Mouse (Mus musculus) kidney, postnatal 0 days (tissue): ENCODE data around the gene Foxg1. TPM values are rescaled to one million over a fixed set of nuclear protein-coding genes. Genes with fewer than 3 reads are reported as not detected.

Source experiments
- ATAC-seq: fragments of 200-750 bp; cut with Nextera tagmentation; replicated peaks from 2 replicates; pipeline ENCODE4 v1.8.0; 2017; ENCODE audit warnings: low read depth, moderate number of reproducible peaks, moderate TSS enrichment, moderate library complexity; ENCODE audit not compliant: low FRiP score
- DNase-seq: peaks from one replicate; pipeline ENCODE4 v3.0.0-alpha.2; 2016; ENCODE audit warnings: low spot score
- H3K27ac ChIP-seq: fragments of 300-500 bp; sonication (generic); 2 replicates; pipeline ENCODE4 v1.5.1; 2014; ENCODE audit warnings: mild to moderate bottlenecking
- H3K27me3 ChIP-seq: fragments of 300-500 bp; sonication (generic); 2 replicates; pipeline ENCODE4 v1.6.1; 2014; ENCODE audit warnings: low read length, mixed read lengths; ENCODE audit not compliant: insufficient read depth
- H3K36me3 ChIP-seq: fragments of 300-500 bp; sonication (generic); 2 replicates; pipeline ENCODE4 v1.6.1; 2014; ENCODE audit warnings: low read length, mixed read lengths; ENCODE audit not compliant: insufficient read depth
- H3K4me1 ChIP-seq: fragments of 300-500 bp; sonication (generic); replicated peaks from 2 replicates; pipeline ENCODE4 v1.6.1; 2014; ENCODE audit warnings: antibody characterized with exemption, low read length, mixed read lengths; ENCODE audit not compliant: insufficient read depth
- H3K4me2 ChIP-seq: fragments of 300-500 bp; sonication (generic); 2 replicates; pipeline ENCODE4 v1.6.1; 2014; ENCODE audit warnings: mild to moderate bottlenecking, low read length, moderate library complexity, mixed read lengths
- H3K4me3 ChIP-seq: fragments of 300-500 bp; sonication (generic); replicated peaks from 2 replicates; pipeline ENCODE4 v1.5.1; 2014; ENCODE audit warnings: low read depth, low read length
- H3K9ac ChIP-seq: fragments of 300-500 bp; sonication (generic); 2 replicates; pipeline ENCODE4 v1.6.1; 2014; ENCODE audit warnings: low read depth, low read length
- H3K9me3 ChIP-seq: fragments of 300-500 bp; sonication (generic); replicated peaks from 2 replicates; pipeline ENCODE4 v1.6.1; 2016; ENCODE audit warnings: low read length, inconsistent platforms, mixed read lengths
- CTCF ChIP-seq: IDR thresholded peaks from 2 replicates; pipeline ENCODE4 v1.5.1; 2016; ENCODE audit warnings: antibody characterized with exemption, low read depth, mild to moderate bottlenecking, moderate library complexity
- WGBS: fragments of 180-500 bp; shearing (Covaris S2); extraction: QIAGEN DNeasy Blood & Tissue Kit; methylation state at CpG from one replicate; pipeline ENCODE4 v1.1.7; 2014; 5-methylcytosine and 5-hydroxymethylcytosine counted together
- polyA plus RNA-seq: library from polyadenylated mRNA; unstranded; fragments of >200 nt; fragmentation: Nextera tagmentation; extraction: Ambion mirVana; gene quantifications from 2 replicates; pipeline ENCODE4 v1.2.1, GENCODE M21; 2015

Gene Foxg1
- polyA plus RNA-seq: not detected in 2 replicates

DNA sequence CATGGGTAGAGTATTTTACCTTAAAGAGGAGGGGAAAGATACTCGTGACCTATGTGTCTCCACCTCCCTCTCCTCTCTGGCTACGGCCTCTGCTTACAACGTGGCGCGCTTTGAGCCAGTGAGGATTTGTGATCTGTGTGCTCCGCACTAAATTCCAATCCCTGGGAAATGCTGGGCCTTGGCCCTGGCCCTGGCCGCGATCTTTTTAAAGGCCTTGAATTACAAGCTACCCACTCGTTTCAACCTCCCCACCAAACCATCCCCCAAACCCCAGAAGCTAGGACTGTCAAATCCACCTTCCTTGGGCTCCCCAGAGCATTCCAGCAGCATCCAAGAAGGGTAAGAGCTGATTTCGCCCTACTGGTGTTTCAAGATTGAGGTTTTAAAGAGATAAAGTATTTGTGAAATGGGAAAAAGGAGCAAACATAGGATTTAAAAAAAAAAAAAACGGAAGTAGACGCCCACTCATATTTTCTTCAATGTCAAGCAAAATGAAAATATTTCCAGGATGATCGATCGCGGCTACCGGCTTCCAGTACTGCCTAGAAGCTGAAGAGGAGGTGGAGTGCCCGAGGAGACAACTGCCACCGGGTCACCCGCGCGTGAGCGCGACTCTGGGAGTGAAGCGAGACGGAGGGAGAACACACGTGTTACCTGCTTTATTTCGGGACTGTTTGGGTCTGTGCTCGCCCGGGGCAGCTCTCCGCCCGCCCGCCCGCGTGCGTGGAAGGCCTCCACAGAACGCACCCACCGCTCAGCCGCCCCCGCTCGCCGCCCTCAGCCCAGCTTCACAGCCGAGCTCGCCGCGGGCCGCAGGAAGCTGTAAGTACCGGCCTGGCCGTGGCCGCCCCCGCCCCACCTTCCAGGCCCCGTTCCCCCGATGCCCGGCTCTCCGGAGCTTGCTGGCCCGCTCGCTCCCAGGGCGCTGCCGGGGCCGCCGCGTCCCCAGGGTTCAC lies at the start of gene Foxg1:
Gene Foxg1 (plus strand): TSS at position 96 of the 956 bp plus-strand sequence.
- ATAC-seq: no peak
- WGBS: 3% methylated on average over 47 of the region's 61 CpGs
- no peak for DNase-seq
- Histone ChIP-seq H3K36me3 (no peaks in the 10 kb centered on the region), H3K9ac (no peak within 1 kb of the TSS), H3K27ac (no peak within 1 kb of the TSS), H3K4me1 (no peaks in the 10 kb centered on the region), H3K27me3 (peaks cover 81% of the 10 kb centered on the region), H3K4me3 (peak within 1 kb of the TSS; percentile 29), H3K9me3 (no peaks in the 10 kb centered on the region), H3K4me2 (peak within 1 kb of the TSS; percentile 49)
- TF ChIP-seq CTCF: no peak

DNA sequence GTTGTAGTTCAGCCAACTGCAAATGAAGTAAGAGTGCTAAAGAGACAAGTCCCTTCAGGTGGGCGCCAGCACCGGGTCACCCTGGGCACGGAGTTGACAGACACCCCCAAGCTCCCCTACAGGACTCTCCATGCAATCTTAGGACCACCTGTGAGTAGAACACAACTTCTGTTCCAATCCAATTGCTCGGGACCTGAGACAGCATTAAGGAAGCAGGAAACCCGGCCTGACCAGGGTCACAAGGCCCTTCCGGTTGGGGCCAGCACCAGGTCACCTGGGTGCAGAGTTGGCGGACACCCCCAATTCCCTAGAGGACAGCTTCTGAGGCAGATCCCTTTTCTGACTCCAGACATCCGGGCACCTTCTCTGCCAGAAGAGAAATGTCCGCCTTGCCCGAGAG lies 32.8 kb upstream of the Foxg1 start:
- DNase-seq: no peak
- no peak overlapping the region for H3K9ac ChIP-seq
- H3K9me3 ChIP-seq: no peaks in the 10 kb centered on the region
- no peak overlapping the region for H3K4me3 ChIP-seq
- no peaks in the 10 kb centered on the region for H3K4me1 ChIP-seq
- no peak for ATAC-seq
- no peak overlapping the region for H3K27ac ChIP-seq
- WGBS: 89% methylated on average over 10 of the region's 10 CpGs
- TF ChIP-seq CTCF: no peak
- no peaks in the 10 kb centered on the region for H3K27me3 ChIP-seq
- H3K4me2 ChIP-seq: no peak overlapping the region
- no peaks in the 10 kb centered on the region for H3K36me3 ChIP-seq

DNA sequence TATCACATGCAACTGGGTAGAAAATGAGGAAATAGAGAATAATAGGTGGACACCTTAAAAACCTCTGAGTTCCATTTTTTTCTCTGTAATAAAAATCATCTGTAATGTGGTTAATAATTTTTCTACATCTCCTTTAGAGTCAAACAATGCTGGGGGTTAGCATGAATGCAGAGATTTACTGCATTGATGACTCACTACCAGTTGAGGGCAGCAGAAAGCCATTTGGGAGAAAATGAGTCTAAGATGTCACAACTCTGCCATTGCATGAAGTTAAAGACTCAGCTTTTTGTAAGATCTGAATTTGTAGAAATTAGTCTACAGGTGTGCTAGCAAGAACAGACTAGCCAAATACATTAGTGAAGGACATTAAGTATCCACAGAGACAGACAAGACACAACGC lies 13.5 kb upstream of the Foxg1 start:
- Histone ChIP-seq H3K27me3 (peaks cover 24% of the 10 kb centered on the region), H3K4me2 (no peak overlapping the region), H3K36me3 (no peaks in the 10 kb centered on the region), H3K4me3 (no peak overlapping the region), H3K9me3 (no peaks in the 10 kb centered on the region), H3K27ac (no peak overlapping the region), H3K4me1 (no peaks in the 10 kb centered on the region), H3K9ac (no peak overlapping the region)
- TF ChIP-seq CTCF: peak; percentile 66
- ATAC-seq (no peak), DNase-seq (no peak)
- WGBS: 50% methylated on average over 1 of the region's 1 CpGs

DNA sequence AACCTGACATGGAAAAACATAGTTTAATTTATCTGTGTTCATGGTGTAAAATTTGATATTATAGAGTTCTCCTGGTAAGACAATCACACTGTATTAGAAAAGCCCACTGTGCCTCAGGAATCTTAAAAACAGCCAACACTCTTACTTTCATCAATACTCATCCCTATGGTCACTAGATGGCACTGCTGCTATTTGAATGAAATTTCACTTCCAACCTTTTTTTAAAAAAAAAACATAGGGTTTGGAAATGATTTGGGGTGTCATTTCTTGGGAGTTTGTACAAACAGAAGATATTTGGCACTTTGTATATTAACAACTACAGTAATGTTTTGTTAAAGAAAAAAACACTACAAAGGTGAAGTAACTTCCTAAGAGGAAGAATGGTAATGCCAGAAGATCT lies 10.3 kb upstream of the Foxg1 start:
- Histone ChIP-seq H3K4me3 (no peak overlapping the region), H3K36me3 (no peaks in the 10 kb centered on the region), H3K27ac (no peak overlapping the region), H3K4me1 (no peaks in the 10 kb centered on the region), H3K27me3 (peaks cover 54% of the 10 kb centered on the region), H3K9me3 (no peaks in the 10 kb centered on the region), H3K4me2 (no peak overlapping the region), H3K9ac (no peak overlapping the region)
- peak; percentile 64 for TF ChIP-seq CTCF
- peak; percentile 70 for DNase-seq
- no peak for ATAC-seq

DNA sequence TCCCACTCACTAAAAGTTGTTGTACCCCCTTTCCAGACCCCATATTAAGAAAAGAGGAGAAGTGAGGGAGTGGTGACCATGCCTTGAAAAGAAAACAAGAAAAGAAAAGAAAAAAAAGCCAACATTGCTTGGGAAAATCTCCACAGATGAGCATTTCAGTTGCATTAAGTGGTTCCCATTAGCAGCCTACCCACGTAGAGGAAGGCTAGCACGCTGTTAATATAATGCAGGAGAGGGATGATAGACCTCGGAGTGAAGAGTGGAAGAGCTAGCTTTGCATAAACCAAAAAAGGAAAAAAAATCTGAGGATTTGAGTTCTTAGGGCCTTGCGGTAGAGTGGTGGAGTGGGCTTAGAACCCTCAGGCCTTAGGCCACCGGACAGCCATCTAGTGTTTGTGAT lies 9.3 kb upstream of the Foxg1 start:
- DNase-seq (no peak), ATAC-seq (no peak)
- no peaks in the 10 kb centered on the region for H3K9me3 ChIP-seq
- H3K36me3 ChIP-seq: no peaks in the 10 kb centered on the region
- TF ChIP-seq CTCF: no peak
- H3K9ac ChIP-seq: no peak overlapping the region
- no peak overlapping the region for H3K4me2 ChIP-seq
- H3K27me3 ChIP-seq: peaks cover 62% of the 10 kb centered on the region
- H3K27ac ChIP-seq: no peak overlapping the region
- WGBS: 9% methylated on average over 5 of the region's 5 CpGs
- no peak overlapping the region for H3K4me3 ChIP-seq
- no peaks in the 10 kb centered on the region for H3K4me1 ChIP-seq

DNA sequence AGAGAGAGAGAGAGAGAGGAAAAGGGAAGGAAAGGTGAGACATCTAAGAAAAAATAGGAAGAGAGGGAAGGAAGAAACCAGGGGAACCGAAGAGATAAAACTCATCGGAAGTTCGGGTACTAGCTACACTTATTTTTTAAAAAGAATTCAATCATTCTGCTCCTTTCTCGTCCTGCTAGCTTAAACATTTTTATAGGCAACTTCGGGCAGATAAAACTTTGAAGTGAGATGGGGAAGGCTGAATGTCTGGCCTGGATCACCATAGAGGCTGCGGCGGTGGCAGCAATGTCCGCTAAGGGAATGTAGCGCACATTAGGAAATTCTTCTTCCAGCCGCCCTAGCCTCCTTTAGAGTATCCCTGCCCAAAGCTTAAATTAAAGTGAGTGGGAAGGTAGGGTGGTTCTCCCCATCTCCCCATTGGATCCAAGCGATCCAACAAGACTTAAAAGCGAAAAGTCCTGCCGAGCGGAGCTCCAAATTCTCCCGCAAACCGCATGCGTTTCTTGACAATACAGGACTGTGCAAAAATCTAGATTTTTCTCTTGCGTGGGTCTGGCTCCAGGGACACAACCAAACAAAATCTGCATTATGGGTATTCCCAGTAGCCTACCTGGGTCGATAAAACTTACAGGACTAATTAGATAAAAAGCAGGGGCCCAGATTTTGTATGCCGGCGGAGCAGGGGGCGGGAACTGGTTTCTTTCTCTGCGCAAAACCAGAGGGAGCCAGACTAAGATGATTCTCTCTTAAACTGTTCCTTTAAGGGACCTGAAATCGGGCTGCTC lies 8.4 kb upstream of the Foxg1 start:
- Histone ChIP-seq H3K4me3 (peak overlapping the region; percentile 26; the same call in 1 of the 2 replicates), H3K9me3 (no peaks in the 10 kb centered on the region), H3K4me2 (peak overlapping the region; percentile 50), H3K27me3 (peaks cover 64% of the 10 kb centered on the region), H3K36me3 (no peaks in the 10 kb centered on the region), H3K9ac (no peak overlapping the region), H3K27ac (no peak overlapping the region), H3K4me1 (no peaks in the 10 kb centered on the region)
- DNase-seq (no peak), ATAC-seq (no peak)
- 2% methylated on average over 24 of the region's 24 CpGs for WGBS
- TF ChIP-seq CTCF: no peak
